Mouse (Mus musculus): Measurements from ENCODE around the gene Abca8a.

The Abca8a gene

DNA sequence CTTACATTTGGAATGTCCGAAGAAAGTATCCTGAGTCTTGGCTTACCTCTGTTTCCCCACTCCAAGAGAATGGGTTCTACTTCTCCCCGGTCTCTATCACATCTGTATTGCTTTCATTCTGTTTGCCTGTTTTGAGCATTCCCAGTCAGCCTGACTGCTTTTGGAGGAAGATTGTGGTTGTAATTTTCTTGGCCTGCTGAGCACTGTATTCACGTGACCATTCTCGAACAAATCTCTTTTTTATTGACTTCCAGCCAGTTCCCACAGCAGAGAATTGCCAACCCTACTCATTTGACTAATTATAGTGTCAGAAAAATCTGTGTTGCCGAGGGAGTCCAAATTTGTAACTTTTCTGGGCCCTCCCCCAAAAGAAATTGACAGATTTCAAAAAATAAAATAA is at the start of gene Abca8a:
Gene Abca8a, minus strand, starts transcription at position 121 of the 400 bp plus-strand sequence.
- DNase-seq (ENCODE audit: low spot score in 2 of 2) = no peak

DNA sequence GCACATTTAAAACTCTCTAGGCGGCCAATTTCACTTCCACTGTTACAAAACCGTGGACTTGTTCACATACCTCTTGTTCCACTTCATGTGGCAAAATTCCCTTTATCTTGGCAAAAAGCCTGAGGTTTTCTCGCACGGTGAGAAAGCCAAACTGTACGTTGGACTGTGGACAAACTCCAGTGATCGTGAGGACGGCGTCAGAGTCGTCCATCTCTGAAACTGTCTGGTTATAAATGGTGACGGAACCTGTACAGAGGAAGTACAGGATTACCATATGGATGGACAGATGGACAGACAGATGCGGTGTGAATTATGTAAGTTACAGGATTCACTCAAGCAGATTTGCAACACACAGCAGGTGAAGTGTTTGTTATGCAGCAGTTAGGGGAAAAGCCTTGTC is 49.6 kb upstream of the Abca8a start:
- no peak for DNase-seq (ENCODE audit: low spot score in 2 of 2)

DNA sequence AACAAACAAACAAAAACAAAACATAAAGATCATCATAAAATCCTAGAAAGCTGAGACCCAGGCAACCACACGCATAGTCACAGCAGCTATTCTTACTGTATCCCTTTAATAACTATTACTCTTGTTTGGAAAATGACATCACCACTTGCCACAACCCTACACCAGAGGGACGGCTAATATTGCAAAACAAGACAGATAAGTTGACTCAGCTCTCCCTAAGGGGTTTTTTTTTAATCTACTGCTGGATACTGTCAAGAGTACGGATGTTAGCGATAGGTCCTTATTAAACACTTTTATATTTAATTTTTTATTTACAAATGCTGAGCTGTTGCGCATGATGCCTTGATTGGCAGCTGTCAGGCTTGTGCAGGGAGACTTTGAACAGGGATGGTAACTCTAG is 35.0 kb upstream of the Abca8a start:
- no peak for DNase-seq (ENCODE audit: low spot score in 2 of 2)

DNA sequence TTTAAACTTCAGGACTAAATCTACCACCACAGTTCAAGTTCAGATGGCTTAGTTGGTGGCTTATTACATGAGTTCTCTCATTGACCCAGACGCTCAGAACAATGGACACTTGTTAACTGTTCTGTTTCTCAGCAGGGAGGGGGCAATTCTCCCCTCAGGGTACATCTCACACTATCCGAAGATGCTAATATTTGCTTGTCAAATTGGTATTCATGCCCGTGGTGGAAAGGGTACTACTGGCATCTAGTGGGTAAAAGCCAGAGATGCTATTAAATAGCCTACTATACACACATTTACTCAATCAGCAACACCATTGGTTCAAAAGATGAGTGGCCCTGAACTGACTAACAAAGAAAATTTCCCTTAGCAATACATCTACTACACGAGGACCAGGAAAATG is 15.4 kb upstream of the Abca8a start:
- DNase-seq (ENCODE audit: low spot score in 2 of 2) = no peak

DNA sequence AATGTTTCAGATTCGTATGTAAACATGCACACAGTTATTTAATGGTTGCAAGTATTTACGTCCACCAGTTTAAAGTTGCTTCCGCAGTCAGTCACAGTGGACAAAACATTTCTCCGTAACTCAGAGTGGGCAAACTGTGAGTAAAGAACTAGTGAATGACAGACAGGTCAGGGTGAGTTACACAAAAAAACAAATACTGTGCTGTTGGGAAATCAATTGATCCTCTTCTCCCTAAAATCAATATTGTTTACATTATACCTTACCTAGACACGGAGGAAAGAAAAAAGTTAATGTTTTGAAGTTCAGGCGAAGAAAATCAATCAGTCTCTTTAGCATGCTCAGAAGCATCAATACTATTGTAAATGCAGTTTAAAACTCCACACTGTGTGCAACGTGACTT is 5.7 kb upstream of the Abca8a start:
- no peak for DNase-seq (ENCODE audit: low spot score in 2 of 2)

DNA sequence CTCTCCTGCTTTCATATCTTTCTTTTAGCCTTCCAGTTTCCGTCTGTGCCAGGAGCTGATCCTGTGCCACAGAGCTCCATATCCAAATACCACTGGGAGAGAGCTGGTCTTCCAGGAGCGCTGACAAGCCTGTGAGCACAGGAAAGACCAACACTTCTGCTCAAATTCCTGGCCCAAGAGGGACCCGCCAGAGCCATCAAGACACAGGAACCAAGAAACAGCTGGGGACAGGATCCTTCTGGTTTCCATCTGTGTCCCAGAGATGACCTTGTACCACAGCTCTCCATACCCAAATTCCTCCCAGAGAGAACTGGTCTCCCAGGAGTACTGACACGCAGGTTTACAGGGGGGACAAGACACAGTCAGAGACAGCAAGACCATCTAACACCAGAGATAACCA is 3.1 kb upstream of the Abca8a start:
- no peak for DNase-seq (ENCODE audit: low spot score in 2 of 2)

DNA sequence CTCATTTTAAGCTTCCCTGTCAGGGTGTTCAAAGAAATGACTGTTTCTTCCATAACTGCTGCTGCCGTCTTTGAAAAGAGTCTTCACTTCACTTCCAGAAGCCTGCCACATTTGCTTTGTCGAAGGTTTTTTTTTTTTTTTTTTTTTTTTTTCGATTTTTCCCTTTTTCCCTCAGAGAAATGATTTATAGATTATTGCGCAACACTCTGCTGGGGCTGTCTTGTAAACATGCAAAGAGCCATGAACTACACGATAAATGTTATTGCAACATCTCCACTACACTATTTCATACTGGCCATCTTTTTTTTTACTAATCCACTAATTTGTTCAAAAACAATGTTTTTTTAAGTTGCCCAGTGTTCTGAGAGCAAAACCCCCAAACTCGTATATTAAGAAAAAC is 1.7 kb upstream of the Abca8a start:
- DNase-seq (ENCODE audit: low spot score in 2 of 2) = no peak

DNA sequence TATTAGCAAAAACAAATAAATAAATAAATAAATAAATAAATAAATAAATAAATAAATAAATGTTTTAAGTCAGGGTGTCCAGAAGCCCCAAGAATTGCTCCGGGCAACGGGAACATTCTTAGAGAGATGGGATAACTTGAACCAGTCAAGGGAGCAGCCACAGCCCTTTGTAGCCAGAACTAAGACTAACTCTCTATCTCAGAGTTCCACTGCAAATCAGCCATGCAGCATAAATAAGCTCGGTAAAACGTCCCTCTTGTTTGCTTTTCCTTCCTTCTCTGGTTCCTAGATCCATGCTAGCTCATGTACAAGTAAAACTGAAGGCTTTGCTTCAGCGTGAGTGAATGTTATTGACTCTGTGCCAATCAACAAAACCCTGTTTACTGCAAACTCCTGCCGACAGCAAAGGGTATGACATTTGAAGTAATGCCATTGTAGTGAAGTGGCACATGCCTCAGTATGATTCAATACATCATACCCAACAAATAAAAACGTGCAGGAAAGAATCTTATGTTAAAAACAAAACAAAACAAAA is 865 bp downstream of the Abca8a start:
- DNase-seq (ENCODE audit: low spot score in 2 of 2) = no peak

DNA sequence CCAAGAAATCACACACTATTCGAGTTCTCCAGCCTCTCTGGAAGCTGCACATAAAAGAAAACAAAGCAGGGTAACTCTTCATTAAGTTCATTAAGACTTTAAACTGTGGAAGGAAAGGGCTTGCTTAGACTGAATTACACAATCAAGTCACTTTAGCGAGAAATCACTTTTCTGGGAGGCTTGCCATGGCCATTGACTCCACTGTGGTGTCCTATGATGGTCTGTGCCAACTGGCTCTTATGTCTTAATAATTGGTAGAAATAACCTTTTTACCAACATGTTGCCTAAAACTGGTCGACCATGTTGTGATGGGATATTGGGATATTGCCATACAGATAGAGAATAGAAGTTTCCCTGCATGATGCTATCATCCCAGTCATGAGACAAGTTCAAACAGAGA is 1.5 kb downstream of the Abca8a start:
- DNase-seq (ENCODE audit: low spot score in 2 of 2) = no peak

DNA sequence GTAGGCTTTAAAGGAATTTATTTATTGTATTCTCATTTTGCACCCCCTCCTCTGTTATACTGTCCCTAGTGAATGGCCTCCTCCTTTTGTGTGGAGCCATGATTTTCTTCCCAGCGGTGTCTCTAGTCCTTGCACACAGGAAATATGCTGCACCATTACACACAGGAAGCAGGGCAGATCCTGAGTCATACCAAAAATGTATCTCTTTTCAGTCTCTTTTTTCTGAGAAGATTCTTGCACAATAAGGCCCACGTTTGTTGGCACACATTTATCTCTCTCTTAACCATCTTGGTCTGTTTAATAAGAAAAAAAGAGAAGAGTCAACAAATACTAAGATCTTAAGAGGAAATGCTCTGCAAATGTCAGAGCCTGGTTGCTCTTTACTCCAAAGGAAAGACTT is 4.5 kb downstream of the Abca8a start:
- no peak for DNase-seq (ENCODE audit: low spot score in 2 of 2)

DNA sequence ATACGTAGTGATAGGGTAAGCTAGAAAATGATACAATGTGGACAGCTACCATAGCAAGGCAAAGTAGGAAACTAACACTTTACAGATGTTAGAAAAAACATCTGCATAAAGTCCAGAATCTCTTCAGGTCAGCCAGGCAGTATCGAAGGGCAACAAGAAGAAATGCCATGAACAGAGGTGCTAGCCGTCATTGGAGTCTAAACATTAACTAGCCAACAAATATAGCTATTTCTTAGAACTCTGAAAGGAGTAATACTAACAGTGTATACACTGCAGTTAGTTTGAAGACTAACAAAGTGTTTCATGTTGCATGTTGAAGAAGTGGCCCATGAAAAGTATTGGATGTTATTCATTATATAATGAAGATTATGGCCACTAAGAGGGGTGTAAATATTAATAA is 23.6 kb downstream of the Abca8a start:
- no peak for DNase-seq (ENCODE audit: low spot score in 2 of 2)

DNA sequence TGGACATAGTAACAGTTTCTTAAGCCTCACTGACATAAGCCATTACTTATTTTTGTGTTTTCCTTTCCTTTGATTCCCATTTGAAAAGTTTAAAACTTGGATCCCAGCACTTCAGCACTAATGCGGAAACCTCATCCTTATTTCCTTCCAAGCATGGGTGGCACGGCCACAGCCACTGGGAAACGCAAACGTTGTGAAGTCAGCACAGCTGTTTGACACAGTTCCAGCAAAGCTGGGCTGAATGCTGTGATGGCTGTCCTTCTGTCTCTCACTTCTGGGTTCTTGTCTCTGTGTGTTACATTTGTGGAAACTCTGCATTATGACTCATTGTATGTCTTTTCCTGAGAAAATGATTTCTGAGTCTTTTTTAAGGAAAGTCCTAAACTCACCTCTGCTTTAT is 34.7 kb downstream of the Abca8a start:
- DNase-seq (ENCODE audit: low spot score in 2 of 2) = no peak

DNA sequence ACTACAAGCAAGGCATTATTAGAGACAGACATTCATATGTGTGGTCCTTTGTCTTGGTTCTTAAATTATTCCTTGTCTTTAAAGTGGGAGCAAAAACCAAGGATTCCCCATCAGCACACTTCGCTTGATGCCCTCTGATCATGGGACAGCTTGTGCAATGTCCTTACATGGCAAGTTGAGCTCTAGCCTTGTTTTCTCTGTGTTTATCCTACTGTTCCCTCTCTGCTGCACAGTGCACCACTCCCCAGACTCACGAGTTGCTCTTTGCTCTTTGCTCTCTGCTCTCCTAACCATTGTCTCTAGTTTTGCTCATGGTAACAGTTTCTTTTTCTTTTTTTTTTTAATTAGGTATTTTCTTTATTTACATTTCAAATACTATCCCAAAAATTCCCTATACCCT is 35.7 kb downstream of the Abca8a start:
- no peak for DNase-seq (ENCODE audit: low spot score in 2 of 2)

DNA sequence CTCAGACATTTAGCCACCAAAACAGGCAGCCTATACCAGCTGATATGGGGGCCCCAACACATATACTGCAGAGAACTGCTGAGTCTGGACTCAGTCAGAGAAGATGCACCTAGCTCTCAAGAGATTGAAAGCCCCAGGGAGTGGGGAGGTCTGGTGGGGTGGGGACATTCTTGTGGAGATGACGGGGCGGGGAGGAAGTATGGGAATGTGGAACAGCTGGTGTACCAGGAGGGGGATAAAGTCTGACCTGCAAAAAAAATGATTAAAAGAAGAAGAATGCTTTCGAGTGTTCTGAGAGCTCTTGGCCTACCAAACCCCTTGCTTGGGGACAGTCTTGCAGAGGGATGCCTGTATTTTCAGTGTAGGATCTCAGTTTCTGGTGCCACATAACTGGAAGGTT is 42.1 kb downstream of the Abca8a start:
- no peak for DNase-seq (ENCODE audit: low spot score in 2 of 2)

DNA sequence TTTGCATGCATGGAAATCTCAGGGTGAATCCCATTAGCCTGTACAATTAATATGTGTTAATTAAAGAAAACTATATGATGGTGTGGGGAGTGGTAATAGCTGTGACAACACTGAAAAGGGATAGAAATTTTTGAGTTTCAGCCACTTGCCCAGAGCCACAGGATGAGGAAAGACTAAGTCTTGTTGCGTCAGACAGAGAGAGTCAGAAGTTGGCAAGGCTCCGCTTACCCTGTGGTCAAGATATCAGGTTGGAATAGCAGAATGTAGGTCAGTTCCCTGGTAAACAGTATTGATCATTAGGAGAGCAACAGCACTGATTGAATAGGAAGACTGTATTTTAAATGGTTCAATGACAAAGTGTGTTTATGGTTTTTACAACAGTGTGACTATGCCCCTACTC is 58.0 kb downstream of the Abca8a start:
- DNase-seq (ENCODE audit: low spot score in 2 of 2) = no peak

DNA sequence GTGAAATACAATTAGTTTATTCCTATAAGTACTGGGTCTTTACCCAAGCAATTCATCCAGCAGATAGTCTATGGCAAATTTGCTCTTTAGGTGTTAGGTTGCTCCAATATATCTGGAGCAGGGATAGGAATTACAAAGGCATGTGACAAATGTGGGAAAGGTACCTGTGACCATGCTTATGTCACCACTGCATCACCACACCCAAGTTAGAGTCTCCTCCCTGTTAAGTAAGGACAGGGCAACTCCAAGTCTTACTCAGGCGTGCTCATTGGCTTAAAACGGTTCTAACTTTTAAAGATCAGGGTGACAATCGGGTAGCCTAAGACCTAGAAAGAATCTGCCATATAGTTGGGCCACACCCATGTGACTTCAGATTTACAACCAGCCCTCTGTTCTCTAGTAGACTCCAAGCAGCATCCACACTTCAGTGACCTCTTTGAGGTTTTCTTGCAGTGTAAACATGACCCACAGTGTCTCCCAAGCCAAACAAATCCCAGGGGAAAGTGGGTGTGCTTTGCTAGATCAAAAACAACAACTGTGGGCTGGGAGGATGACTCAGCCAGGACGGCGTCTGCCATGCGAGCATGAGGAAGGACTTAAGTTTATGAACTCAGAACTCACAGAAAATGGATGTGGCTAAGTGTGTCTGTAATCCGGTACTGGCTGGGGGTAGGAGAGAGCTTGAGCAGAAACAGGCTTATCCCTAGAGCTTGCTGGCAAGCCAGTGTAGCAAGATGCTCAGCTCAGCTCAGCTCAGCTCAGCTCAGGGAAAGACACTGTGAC is 66.7 kb downstream of the Abca8a start:
- no peak for DNase-seq (ENCODE audit: low spot score in 2 of 2)

DNA sequence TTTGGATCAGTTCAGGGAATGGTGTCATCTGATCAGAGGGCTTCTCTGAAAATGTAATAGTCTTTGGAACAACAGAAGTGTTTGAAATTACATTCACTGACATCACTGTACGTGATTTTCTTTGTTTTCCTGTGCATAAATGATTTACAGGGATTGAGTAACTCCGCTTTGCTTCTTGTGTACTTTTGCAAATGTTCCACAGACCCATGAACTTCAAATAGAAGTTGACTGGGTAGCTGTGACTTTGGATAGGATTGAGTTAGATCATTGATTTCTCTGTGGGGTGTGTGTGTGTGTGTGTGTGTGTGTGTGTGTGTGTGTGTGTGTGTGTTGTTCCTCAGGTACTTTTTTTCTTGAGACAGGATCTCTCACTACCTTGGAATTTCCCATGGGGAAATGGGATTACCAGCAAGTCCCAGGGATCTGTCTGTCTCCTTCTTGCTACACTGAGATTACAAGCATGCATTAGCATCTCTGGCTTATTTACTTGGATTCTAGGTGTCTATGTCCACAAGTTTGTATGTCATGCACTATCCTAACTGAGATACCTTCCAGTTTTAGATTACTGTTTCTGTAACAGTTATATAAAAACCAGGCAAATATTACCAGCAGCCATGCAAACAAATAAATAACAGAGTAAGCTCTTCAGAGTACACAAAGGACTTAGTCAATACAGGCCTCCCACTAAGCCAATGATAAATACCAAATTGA is 84.8 kb downstream of the Abca8a start:
- DNase-seq (ENCODE audit: low spot score in 2 of 2) = no peak

DNA sequence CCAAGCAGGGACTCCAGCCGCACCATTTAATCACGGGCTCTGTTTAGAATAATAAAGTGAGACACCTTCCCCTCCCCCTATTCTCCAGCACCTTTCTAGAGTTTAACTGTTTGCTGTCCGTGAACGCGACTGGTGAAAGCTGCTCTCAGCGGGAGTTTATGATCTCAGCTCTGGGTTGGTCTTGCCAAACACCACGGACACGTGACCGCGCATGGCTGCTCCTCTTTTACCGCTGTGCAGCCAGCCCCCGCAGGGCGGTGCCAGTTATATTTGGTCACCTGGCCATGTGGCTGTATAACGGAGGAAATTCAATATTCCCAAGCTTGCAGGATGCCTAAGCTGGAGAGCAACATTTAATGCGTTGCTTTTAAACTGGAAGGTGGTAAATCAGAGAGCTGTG is 100.2 kb downstream of the Abca8a start, which contains the start of gene Abca8b:
Gene Abca8b, minus strand, starts transcription at position 222 of the 400 bp plus-strand sequence.
- no peak for DNase-seq (ENCODE audit: low spot score in 2 of 2)

DNA sequence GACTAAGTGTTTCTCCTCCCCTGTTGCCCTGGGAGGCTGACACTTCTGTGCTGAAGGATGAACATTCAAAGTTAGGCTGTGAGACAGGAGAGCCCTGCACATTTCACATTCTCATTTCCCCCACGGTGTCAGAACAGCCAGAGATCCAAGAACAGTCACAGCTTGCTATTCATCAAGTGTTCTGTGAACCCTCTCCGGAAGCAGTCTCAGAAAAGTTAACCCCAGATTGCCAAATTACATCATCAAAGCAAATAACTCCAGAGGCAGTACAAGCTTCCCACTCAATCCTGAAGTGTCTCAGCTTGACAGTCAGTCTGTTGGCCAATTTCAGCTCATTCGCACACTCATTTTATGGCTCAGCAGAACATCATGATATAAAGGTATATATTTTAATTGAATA is 100.8 kb downstream of the Abca8a start:
- DNase-seq (ENCODE audit: low spot score in 2 of 2) = no peak

DNA sequence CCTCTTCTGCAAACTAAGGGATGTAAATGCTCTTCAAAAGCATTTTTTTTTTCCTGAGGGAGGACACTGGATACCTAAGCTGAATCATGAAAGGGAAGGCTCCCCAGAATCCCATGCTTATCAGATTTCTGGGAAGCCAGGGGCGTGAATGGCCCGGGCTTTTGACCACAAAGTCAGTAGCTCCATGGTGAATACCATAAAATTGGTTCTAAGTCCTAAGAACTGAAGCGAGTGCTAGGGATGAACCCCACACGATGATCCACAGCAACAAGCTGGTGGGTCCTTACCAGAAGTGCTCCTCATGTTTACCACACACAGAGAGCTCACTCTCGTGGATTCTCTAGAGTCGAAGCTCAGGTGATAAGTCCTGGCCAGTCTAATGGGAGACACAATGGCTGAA is 101.8 kb downstream of the Abca8a start:
- no peak for DNase-seq (ENCODE audit: low spot score in 2 of 2)

DNA sequence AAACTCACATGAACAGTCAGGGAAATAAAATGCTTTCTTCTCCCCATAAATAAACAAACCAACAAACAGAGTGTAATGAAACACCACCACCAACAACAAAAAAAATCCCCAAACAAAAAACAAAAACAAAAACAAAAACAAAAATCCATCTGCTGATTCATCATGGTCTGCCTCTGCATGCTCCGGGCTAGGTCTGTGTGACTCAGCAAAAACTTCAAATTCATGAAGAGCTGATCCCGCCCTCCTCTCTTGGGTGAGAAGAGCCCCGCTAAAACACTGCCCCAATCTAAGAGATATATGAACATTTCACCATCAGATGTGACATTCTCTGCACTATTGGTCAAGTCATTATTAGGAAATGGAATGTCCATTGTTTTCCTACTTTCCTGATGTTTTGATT is 104.5 kb downstream of the Abca8a start:
- DNase-seq (ENCODE audit: low spot score in 2 of 2) = no peak

DNA sequence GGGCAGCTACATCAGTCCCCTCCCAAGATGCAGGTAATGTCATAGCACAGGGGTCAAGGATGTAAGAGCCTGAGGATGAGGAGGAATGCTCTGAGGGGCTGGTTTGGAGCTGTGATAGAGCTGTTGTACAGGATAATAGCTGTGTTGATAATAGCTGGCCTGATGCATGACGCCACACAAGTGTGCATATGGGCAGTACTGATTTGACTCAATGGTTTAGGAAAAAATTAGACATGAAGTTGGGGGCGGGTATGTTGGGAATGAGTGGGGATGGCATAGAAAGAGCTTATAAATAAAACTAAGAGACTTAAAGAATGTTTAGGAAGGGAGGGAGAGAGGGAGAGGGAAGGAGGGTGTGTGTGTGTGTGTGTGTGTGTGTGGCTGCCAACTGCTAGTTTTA is 105.5 kb downstream of the Abca8a start:
- no peak for DNase-seq (ENCODE audit: low spot score in 2 of 2)

DNA sequence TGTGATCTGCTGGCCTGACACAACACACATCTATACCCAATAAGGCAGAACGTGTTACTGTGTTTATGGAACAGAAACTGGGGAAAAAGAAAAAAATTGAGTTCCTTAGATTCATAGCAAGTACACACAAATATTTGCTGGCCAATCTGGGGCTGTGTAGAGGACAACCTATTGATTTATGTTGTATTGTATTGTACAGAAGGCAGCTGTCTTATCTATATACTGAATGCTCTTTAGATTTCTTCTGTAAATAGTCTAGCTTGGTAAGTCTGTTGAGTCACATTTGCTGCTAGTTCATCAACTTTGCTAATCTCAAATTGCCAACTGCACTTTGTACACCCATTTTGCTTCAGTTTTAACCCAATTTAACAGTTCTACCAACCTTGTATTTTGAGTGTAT is 107.6 kb downstream of the Abca8a start:
- no peak for DNase-seq (ENCODE audit: low spot score in 2 of 2)
